Mouse (Mus musculus): ENCODE results near the gene Cd47.

Cd47 gene

GRCm38 (mm10) chr16:49948287-49948686, 148.0 kb downstream of the Cd47 start:
- DNase-seq (ENCODE audit: low spot score in 2 of 2), result no peak

DNA sequence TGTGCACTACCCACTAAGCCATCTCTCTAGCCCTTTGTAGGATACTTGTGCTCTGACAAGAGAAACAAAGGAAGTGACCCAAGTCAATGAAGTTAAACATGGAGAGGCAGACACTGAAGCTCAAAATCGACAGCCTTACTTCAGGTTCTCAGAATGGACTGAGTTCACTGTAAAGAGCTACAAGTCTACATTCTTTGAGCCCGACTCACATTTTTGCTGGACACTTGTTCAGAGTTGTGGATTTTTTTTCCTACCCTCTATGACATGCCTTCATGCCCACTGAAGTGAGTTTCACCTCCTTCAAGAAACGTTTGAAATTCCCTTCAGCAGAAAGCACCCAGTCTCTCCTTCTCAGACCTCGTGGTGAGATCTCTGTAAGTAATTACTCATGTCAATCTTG, 148.9 kb downstream of the Cd47 start:
- DNase-seq (ENCODE audit: low spot score in 2 of 2), result no peak

- no peak for DNase-seq (ENCODE audit: low spot score in 2 of 2)
These were observed 150.0 kb downstream of the Cd47 start for GRCm38 (mm10) chr16:49950340-49950739.

GRCm38 (mm10) chr16:49951288-49951691, 151.0 kb downstream of the Cd47 start:
- DNase-seq (ENCODE audit: low spot score in 2 of 2), result no peak

- peak in 1 of 2 experiments; percentile 29 for DNase-seq (ENCODE audit: low spot score in 2 of 2)
These were observed 151.7 kb downstream of the Cd47 start for GRCm38 (mm10) chr16:49951925-49952523.

- no peak for DNase-seq (ENCODE audit: low spot score in 2 of 2)
These were observed 153.5 kb downstream of the Cd47 start for GRCm38 (mm10) chr16:49953817-49954216.

- no peak for DNase-seq (ENCODE audit: low spot score in 2 of 2)
These were observed 154.6 kb downstream of the Cd47 start for GRCm38 (mm10) chr16:49954909-49955308.

GRCm38 (mm10) chr16:49955325-49955724, 155.0 kb downstream of the Cd47 start:
- no peak for DNase-seq (ENCODE audit: low spot score in 2 of 2)

DNA sequence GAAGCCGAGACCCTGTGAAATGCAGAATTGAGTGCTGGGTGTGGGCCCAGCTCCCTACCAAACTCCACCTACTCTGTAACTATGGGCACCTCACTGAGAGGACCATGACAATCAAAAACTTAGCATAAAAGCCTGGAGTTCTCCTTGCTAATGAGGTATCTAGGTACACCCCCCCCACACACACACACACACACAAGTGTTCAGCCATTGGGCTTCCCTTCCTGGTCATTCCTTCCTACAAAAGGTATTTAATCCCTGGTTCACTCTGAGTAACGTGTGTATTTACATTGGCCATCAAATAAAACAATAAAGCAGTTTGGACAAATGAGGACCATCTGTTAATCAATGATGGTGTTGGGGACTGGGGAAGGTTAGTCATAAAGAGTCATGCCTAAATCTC, 155.6 kb downstream of the Cd47 start:
- no peak for DNase-seq (ENCODE audit: low spot score in 2 of 2)

- no peak for DNase-seq (ENCODE audit: low spot score in 2 of 2)
These were observed 156.4 kb downstream of the Cd47 start for GRCm38 (mm10) chr16:49956531-49957302.

- no peak for DNase-seq (ENCODE audit: low spot score in 2 of 2)
These were observed 158.6 kb downstream of the Cd47 start for GRCm38 (mm10) chr16:49958900-49959436.

DNA sequence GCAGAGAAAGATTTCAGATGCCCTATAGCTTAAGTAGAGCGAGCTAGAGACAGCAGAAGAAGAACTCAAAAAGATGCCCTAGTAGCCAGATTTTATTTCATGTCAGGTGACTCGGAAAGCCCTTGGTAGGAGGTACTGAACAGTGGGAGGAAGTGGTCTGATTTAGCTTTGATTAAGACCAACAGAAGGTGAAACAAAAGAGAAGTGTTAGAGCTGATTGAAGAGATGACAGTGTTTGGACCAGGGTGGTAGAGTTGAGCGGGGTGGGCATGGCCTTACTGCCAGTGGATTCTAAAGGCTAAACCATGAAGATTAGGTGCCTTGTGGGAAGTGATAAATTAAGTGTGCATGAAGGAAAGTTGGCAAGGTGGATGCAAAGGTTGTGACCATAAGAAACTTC, 162.0 kb downstream of the Cd47 start:
- no peak for DNase-seq (ENCODE audit: low spot score in 2 of 2)

GRCm38 (mm10) chr16:49964321-49964986, 164.1 kb downstream of the Cd47 start:
- DNase-seq (ENCODE audit: low spot score in 2 of 2), result no peak

Measured in urinary bladder, adult 18-20 months (tissue).